Mouse (Mus musculus) stomach, postnatal 0 days (tissue): ENCODE measurements around the gene Txndc11.
A peak's percentile ranks its signal among the peaks of the same experiment; 100 is the strongest.

Source experiments
- CTCF ChIP-seq: IDR thresholded peaks from 2 replicates; pipeline ENCODE4 v1.5.1; 2016; ENCODE audit warnings: antibody characterized with exemption, low read depth, mild to moderate bottlenecking, moderate library complexity
- EP300 ChIP-seq: optimal IDR thresholded peaks from 2 replicates; pipeline ENCODE3; 2016; ENCODE audit warnings: antibody characterized with exemption

DNA sequence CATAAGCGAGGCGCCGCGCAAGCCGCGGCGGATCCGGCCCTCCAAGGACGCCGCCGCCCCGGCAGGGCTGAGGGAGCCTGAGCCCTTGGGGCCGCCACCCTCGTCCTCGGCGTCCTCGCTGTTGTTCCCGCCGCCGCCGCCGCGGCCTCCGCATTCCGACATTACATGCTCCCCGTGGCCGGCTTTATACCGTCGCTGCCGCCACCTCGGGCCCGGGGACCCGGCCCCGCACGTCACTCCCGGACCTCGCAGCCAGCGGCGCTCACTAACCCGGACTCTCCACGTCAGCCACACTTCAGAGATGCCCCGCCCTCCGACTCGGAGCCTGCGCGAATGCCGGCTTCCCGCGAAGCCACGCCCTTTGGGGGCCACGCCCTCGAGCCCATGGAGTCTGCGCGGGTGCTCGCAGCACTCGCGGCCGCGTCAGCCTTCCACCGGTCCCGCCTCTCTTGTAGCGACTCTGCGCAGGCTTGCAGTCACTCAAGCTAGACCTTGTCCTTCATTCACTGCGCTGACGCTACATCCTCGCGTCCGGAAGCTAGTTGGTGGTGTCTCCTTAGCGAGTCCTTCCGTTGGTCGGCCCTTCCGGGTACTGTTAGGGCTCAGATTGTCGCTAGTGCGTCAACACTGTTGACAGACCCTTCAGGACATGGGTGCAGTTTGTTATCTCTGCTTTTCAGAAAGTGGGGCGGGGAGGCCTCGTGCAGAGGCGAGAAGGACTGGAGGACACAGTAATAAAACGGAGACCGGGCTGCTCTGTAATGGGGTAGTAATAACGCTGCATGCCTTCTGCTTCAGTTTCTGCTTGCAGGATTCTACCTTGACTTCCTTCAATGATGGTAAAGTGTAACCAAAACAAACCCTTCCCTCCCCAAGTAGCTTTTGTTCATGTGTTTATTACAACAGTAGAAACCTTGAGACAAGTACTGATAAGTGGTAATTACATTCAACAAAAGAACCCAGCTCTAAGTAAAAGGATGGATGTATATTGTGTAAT, at the start of gene Txndc11:
- peak; percentile 5; the same call in 1 of the 2 replicates for TF ChIP-seq CTCF
- no peak for TF ChIP-seq EP300
